Mouse (Mus musculus): ENCODE results near the gene Fkbp7. TPM values are rescaled to one million over a fixed set of nuclear protein-coding genes. Genes with fewer than 3 reads are reported as not detected.
"Not testable (repeated sequence)": the region's sequence is repeated elsewhere in the genome, so short reads cannot be mapped to it uniquely, and the experiment has no call there.

Fkbp7 gene
- total RNA-seq, 2 experiments from 2014 or later, result 10.3 to 13.7 TPM

DNA sequence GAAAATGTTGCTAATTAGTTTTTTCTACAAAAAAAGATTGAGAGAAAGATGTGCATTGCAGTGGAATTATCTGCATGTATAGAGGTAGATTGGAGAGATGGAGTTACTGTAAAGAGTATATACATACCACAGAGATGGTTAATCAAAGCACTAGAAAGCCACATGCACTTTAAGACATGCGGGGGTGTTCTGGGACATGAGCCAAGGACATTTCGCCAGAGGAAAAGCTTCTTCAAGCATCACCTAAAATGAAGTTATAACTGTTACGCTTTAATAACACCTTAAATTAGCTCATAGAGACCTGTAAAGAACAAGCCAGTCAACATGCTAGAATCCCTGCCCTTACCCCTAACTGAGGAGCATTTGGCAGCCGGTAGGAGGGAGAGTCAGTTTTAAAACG is 5.7 kb downstream of the Fkbp7 start:
- no peak for DNase-seq

GRCm38 (mm10) chr2:76665531-76665930 is 7.4 kb downstream of the Fkbp7 start:
- DNase-seq, result no peak

DNA sequence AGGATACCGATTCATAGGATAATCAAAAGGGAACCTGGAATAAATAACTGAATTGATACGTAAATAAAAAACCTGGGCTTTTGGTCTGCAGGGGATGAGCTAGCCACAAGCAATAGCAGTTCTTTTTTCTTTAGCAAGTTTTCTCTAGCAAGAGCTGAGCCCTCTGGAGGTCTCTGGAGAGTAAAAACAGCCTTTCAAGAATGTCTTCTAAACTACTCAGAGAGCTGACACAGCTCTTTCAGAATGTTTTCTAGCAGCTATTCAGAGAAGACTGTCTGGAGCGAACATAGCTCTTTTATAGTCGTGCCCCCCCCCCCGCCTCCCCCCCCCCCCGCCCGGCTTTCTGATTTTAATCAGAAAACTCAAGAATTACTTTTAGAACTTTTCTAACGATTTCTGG is 13.5 kb downstream of the Fkbp7 start:
- DNase-seq, result no peak

DNA sequence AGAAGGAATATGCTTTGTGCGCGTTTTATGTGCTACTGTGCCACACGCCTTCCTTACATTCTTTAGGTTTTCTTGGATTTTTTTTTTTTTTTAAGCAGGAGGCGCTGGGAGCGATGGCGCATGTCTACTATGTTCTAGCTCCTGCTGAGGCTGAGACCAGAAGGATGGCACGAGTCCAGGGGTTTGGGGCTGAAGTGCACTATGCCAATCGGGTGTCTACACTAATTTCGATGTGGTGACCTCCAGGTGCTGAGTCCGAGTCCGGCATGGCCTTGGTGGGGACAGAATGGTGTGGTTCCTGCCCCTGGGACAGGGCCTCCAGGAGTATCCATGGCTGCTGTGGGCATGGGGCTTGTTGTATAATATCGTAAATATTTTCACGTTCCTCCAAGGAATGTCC is 14.4 kb downstream of the Fkbp7 start:
- no peak for DNase-seq

GRCm38 (mm10) chr2:76655982-76656381 is 16.9 kb downstream of the Fkbp7 start:
- no peak for DNase-seq

DNA sequence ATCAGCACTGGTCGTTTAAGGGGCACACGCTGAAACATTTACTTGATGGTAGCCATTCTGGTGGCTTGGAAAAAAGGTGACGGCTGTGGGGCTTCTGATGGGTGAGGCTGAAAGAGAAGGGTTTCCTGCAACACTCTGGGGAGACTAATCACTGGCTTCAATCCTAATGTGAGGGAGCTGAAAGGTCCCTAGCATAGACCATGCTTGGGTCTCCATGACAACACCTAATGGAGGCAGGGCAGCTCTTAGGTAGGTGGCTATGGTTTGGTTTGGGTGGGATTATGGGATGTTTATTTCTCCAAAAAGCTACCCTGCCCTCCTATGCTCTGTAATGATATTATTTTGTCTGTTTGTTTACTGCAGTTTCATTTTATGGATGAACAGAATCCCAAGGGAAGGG is 17.5 kb downstream of the Fkbp7 start:
- no peak for DNase-seq

GRCm38 (mm10) chr2:76654646-76655045 is 18.3 kb downstream of the Fkbp7 start:
- no peak for DNase-seq

DNA sequence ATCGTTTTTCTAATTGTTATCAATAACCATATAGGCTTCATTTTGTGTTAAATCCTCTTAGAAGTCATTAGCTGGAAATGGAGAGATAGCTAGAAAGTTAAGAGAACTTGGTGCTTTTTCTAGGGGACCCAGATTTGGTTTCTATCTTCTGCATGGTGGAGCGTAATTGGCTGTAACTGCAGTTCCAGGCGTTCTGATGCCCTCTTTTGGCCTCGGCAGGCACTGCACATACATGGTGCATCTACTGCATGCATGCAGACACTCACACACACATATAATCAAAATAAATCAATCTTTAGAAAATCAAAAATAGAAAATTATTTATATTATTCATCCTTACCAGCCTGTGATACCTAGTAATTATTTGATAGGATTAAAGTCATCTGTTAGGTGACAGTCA is 19.8 kb downstream of the Fkbp7 start:
- no peak for DNase-seq

DNA sequence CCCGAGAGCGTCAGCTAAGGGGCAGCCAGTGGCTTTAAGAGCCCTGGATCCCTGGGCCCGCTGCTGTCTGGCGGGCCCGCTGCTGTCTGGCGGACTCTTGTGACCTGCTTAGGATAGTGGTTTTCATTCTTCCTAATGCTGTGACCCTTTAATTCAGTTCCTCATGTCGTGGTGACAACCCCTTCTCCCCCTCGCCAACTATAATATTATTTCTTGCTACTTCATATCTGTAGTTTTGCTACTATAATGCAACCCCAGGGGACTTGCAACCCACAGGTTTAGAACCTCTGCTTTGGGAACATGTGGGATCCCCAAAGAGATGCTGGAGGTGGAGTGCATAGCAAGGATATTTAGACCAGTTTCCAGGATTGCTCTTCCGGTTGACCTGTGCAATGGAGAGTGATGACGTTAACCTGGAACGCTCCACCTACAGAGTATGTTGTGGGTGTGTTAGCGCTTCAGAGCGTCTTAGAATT is 24.2 kb downstream of the Fkbp7 start:
- no peak for DNase-seq

DNA sequence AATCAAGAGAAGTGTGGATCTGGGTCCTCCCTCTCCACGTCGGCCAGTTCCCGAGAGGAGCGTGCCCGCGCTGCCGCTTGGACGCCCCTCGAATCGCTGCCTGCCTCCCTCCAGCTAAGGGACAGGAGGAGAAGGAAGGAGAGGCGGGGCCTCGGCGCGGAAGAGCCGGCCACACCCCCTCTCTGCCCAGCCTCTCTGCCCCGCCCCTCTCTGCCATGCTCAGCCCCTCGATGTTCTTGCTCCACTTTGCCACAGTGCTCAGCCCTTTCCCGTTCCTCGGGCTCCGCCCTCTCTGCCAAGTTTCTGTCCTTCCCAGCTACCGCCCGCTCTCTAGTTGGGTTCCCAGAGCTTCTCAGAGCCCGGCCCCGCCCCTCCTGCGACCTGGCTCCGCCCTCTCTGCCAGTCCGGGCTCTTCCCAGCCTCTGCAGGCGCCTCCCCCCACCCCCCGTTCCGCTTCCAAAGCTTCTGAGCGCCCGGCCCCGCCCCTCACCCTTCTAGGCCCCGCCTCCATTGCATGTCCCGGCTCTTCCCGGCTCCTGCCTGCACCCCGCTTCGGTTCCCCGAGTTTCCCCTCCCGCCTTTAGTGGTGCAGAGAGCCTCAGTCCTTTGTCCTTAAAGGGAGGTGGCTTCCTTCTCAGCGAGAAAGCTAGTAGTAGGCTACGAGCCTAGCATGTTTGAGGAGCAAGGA is 24.9 kb downstream of the Fkbp7 start, which contains the start of the genes Prkra and Pjvk:
TSS of gene Prkra (minus strand) at position 133 of the 688 bp plus-strand sequence.
TSS of gene Pjvk (plus strand) at position 594 of the 688 bp plus-strand sequence.
- DNase-seq, result peak; percentile 97

- DNase-seq, result no peak
These were observed 25.5 kb downstream of the Fkbp7 start for GRCm38 (mm10) chr2:76647441-76647869.

DNA sequence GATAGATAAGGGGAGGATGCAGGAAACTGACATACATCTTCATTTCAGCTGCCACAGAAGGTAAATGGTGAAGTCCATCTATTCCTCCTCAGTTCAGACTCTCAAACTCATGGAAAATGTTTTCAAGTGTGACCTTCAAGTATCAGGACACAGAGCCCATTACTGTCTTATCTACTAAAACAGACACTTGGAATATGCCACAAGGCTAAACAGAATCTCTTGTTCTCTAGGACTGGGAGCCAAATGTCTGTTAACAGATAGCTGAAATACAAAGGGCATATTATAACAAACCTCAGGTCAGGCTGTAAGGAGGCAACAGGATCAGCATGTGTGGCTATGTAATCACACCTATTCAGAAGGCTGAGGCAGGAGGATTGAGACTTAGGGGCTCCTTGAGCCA is 29.1 kb downstream of the Fkbp7 start:
- DNase-seq, result no peak

- DNase-seq, result no peak
These were observed 33.3 kb downstream of the Fkbp7 start for GRCm38 (mm10) chr2:76639637-76640036.

DNA sequence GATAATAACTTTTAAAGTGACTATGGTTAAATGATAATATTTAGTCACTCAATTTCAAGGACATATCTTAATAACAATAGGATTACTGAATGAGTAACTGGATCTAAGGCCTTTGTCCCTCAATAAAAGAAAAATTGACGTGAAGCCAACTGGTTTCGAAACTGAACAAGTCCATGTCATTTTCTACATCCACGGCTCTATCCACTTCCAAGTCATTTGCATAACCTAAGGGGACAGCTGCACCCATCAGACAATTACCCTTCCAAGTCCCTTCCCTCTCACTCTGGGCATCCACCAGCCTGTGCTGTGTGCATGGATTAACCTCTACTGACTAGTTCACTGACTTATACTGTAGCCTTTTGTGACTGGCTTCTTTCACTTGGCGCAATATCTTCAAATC is 41.3 kb downstream of the Fkbp7 start:
- DNase-seq, result no peak

DNA sequence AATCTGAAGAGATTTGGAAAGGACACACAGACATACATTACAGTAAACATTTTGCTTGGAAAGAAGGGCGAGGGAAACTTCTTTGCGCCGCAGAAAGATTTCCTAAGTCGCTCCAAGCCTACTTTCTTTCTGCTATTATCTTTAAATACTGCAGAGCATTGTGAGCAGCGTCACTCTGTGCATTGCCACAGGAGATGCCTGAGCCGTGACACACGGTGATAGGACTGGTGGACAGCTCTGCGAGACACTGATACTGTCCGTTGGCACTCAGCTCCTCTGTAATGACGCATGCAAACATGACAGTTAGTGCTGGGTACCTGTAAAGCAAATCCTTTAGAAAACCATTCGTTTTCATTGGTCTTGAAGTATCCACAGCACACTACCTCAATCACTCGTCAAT is 42.6 kb downstream of the Fkbp7 start:
- no peak for DNase-seq

- not testable (repeated sequence) for DNase-seq
These were observed 50.6 kb downstream of the Fkbp7 start for GRCm38 (mm10) chr2:76622316-76622715.

- DNase-seq, result no peak
These were observed 51.2 kb downstream of the Fkbp7 start for GRCm38 (mm10) chr2:76621724-76622123.

GRCm38 (mm10) chr2:76620188-76620587 is 52.7 kb downstream of the Fkbp7 start:
- no peak for DNase-seq

DNA sequence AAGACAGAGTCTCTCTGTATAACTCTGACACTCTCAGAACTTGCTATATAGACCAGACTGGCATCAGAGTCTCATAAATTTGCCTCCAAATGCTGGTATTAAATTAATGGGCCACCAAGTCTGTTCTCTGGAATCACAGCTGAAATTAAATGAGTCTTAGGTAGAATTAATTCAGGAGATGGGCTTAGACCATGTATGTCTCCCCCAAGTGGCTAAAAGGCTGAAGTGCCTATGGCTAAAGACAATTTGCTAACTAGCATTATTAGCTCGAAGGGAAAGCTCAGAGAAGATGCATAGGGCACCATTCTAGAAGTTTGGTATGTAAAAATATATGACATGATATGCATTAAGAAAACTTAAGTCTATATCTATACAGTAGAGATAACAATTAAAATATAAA is 54.8 kb downstream of the Fkbp7 start:
- no peak for DNase-seq

Other genes with a start within 250 kb of the Fkbp7 start
- gene Prkra, start 25.1 kb downstream of the Fkbp7 start, total RNA-seq (2021), result 1 to 10 TPM; 4.6 to 5.4 TPM
- not detected for gene Pjvk, start 24.6 kb downstream of the Fkbp7 start, total RNA-seq (2021)
- 1 to 10 TPM; 7.5 to 8.1 TPM for gene Plekha3, start 2.2 kb upstream of the Fkbp7 start, total RNA-seq (2021)